Mouse (Mus musculus): ENCODE results near the gene Tmem214. TPM values are rescaled to one million over a fixed set of nuclear protein-coding genes. Genes with fewer than 3 reads are reported as not detected.

Gene Tmem214
- total and polyA plus RNA-seq, 2 experiments from 2014 or later = 64.6 to 78.3 TPM

GRCm38 (mm10) chr5:30908426-30909299 lies 40.9 kb downstream of the Tmem214 start:
- no peak for TF ChIP-seq CTCF (IDR thresholded peaks at IDR 0.05)
- Histone ChIP-seq H3K4me2 (ENCODE audit: low read depth, low read length, poor library complexity, severe bottlenecking) (peak overlapping the region; percentile 91), H3K9me3 (ENCODE audit: low read length) (no peaks in the 10 kb centered on the region), H3K36me3 (ENCODE audit: insufficient read depth, low read length) (peaks cover 19% of the 10 kb centered on the region), H3K4me1 (ENCODE audit: insufficient read depth, low read length) (peaks cover 8% of the 10 kb centered on the region; the same call in 1 of the 2 replicates), H3K9ac (replicated peaks; ENCODE audit: low read length, poor library complexity, severe bottlenecking) (peak overlapping the region; percentile 66), H3K27ac (ENCODE audit: low read depth, low read length) (peak overlapping the region; percentile 71; the same call in 1 of the 2 replicates), H3K4me3 (ENCODE audit: low read depth, low read length) (peak overlapping the region; percentile 68), H3K27me3 (ENCODE audit: insufficient read depth, low read length) (no peaks in the 10 kb centered on the region)
- DNase-seq (ENCODE audit: low spot score) = no peak
- no peak for ATAC-seq (ENCODE audit: low FRiP score)
- 54% methylated on average over 13 of the region's 13 CpGs for WGBS

- Histone ChIP-seq H3K4me3 (ENCODE audit: low read depth, low read length) (no peak overlapping the region), H3K9ac (replicated peaks; ENCODE audit: low read length, poor library complexity, severe bottlenecking) (no peak overlapping the region), H3K27me3 (ENCODE audit: insufficient read depth, low read length) (no peaks in the 10 kb centered on the region), H3K36me3 (ENCODE audit: insufficient read depth, low read length) (peaks cover 19% of the 10 kb centered on the region), H3K4me1 (ENCODE audit: insufficient read depth, low read length) (peaks cover 8% of the 10 kb centered on the region; the same call in 1 of the 2 replicates), H3K9me3 (ENCODE audit: low read length) (no peaks in the 10 kb centered on the region), H3K27ac (ENCODE audit: low read depth, low read length) (no peak overlapping the region), H3K4me2 (ENCODE audit: low read depth, low read length, poor library complexity, severe bottlenecking) (no peak overlapping the region)
- DNase-seq (ENCODE audit: low spot score) (no peak), ATAC-seq (ENCODE audit: low FRiP score) (no peak)
- 62% methylated on average over 7 of the region's 7 CpGs for WGBS
- TF ChIP-seq CTCF (IDR thresholded peaks at IDR 0.05) = no peak
Measured at GRCm38 (mm10) chr5:30909300-30909659, 41.5 kb downstream of the Tmem214 start.

GRCm38 (mm10) chr5:30909863-30910262 lies 42.1 kb downstream of the Tmem214 start:
- no peak overlapping the region for H3K9ac ChIP-seq (replicated peaks; ENCODE audit: low read length, poor library complexity, severe bottlenecking)
- no peak for DNase-seq (ENCODE audit: low spot score)
- no peak overlapping the region for H3K4me3 ChIP-seq (ENCODE audit: low read depth, low read length)
- H3K36me3 ChIP-seq (ENCODE audit: insufficient read depth, low read length) = peaks cover 13% of the 10 kb centered on the region
- H3K27me3 ChIP-seq (ENCODE audit: insufficient read depth, low read length) = no peaks in the 10 kb centered on the region
- no peaks in the 10 kb centered on the region for H3K9me3 ChIP-seq (ENCODE audit: low read length)
- H3K4me1 ChIP-seq (ENCODE audit: insufficient read depth, low read length) = peaks cover 8% of the 10 kb centered on the region; the same call in 1 of the 2 replicates
- ATAC-seq (ENCODE audit: low FRiP score) = no peak
- TF ChIP-seq CTCF (IDR thresholded peaks at IDR 0.05) = no peak
- no peak overlapping the region for H3K27ac ChIP-seq (ENCODE audit: low read depth, low read length)
- no peak overlapping the region for H3K4me2 ChIP-seq (ENCODE audit: low read depth, low read length, poor library complexity, severe bottlenecking)
- WGBS = 81% methylated on average over 7 of the region's 7 CpGs

- Histone ChIP-seq H3K9ac (replicated peaks; ENCODE audit: low read length, poor library complexity, severe bottlenecking) (no peak overlapping the region), H3K36me3 (ENCODE audit: insufficient read depth, low read length) (peaks cover 7% of the 10 kb centered on the region), H3K4me3 (ENCODE audit: low read depth, low read length) (no peak overlapping the region), H3K27me3 (ENCODE audit: insufficient read depth, low read length) (no peaks in the 10 kb centered on the region), H3K4me2 (ENCODE audit: low read depth, low read length, poor library complexity, severe bottlenecking) (no peak overlapping the region), H3K4me1 (ENCODE audit: insufficient read depth, low read length) (peaks cover 9% of the 10 kb centered on the region), H3K9me3 (ENCODE audit: low read length) (no peaks in the 10 kb centered on the region), H3K27ac (ENCODE audit: low read depth, low read length) (no peak overlapping the region)
- ATAC-seq (ENCODE audit: low FRiP score) = no peak
- TF ChIP-seq CTCF (IDR thresholded peaks at IDR 0.05) = no peak
- no peak for DNase-seq (ENCODE audit: low spot score)
Measured at GRCm38 (mm10) chr5:30910481-30910880, 42.7 kb downstream of the Tmem214 start.

GRCm38 (mm10) chr5:30912156-30912555 lies 44.3 kb downstream of the Tmem214 start:
- Histone ChIP-seq H3K9ac (replicated peaks; ENCODE audit: low read length, poor library complexity, severe bottlenecking) (no peak overlapping the region), H3K4me1 (ENCODE audit: insufficient read depth, low read length) (peaks cover 8% of the 10 kb centered on the region), H3K9me3 (ENCODE audit: low read length) (no peaks in the 10 kb centered on the region), H3K36me3 (ENCODE audit: insufficient read depth, low read length) (no peaks in the 10 kb centered on the region), H3K4me3 (ENCODE audit: low read depth, low read length) (no peak overlapping the region), H3K27me3 (ENCODE audit: insufficient read depth, low read length) (no peaks in the 10 kb centered on the region), H3K27ac (ENCODE audit: low read depth, low read length) (no peak overlapping the region), H3K4me2 (ENCODE audit: low read depth, low read length, poor library complexity, severe bottlenecking) (no peak overlapping the region)
- 52% methylated on average over 5 of the region's 5 CpGs for WGBS
- TF ChIP-seq CTCF (IDR thresholded peaks at IDR 0.05) = no peak
- DNase-seq (ENCODE audit: low spot score) (no peak), ATAC-seq (ENCODE audit: low FRiP score) (no peak)

All from midbrain, postnatal 0 days (tissue).